Mouse (Mus musculus): Measurements from ENCODE around the gene Mup18.
A peak's percentile ranks its signal among the peaks of the same experiment; 100 is the strongest.
"Not testable (repeated sequence)": the region's sequence is repeated elsewhere in the genome, so short reads cannot be mapped to it uniquely, and the experiment has no call there.

The Mup18 gene

DNA sequence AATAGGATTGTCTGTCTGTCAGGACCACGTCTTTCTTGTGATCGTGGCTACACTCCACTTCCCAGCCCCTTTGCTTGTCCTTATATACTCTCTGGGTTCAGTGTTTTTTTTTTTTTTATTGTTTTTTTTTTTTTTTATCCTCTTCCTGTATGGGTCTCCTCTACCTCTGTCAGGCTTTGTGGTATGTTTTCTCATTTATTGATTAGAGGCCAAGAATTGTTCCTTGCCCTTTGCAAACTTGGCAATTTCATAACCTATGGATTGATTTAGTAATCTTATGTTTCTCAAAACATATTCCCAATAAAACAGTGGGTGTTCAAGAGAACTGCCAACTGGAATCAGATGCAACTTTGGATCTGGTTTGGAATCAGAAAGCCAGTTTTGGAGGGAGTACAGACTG, at the start of gene Mup18:
Mup18 (minus strand) TSS at position 101 of the 400 bp plus-strand sequence.
- DNase-seq = not testable (repeated sequence)

- DNase-seq = peak; percentile 51
Measured at GRCm38 (mm10) chr4:61714296-61714695, 40.4 kb upstream of the Mup18 start.
